Mouse (Mus musculus) A20 (cell line): Measurements from ENCODE around the gene Foxk1.

Experiments
- DNase-seq: peaks from one replicate; pipeline ENCODE4 v3.0.0-alpha.2; 2011; ENCODE audit warnings: low read depth, low spot score

Foxk1 gene

GRCm38 (mm10) chr5:142443514-142443913 lies 42.2 kb downstream of the Foxk1 start:
- no peak for DNase-seq

GRCm38 (mm10) chr5:142443994-142444393 lies 42.7 kb downstream of the Foxk1 start:
- DNase-seq = no peak

- no peak for DNase-seq
Measured at GRCm38 (mm10) chr5:142444791-142445531, 43.7 kb downstream of the Foxk1 start.

GRCm38 (mm10) chr5:142445709-142446108 lies 44.4 kb downstream of the Foxk1 start:
- DNase-seq = no peak

GRCm38 (mm10) chr5:142448076-142448475 lies 46.8 kb downstream of the Foxk1 start:
- DNase-seq = peak; percentile 94

- no peak for DNase-seq
Measured at GRCm38 (mm10) chr5:142448623-142449022, 47.3 kb downstream of the Foxk1 start.

- no peak for DNase-seq
Measured at GRCm38 (mm10) chr5:142450846-142451245, 49.5 kb downstream of the Foxk1 start.

GRCm38 (mm10) chr5:142451759-142452158 lies 50.5 kb downstream of the Foxk1 start:
- no peak for DNase-seq

GRCm38 (mm10) chr5:142453742-142454141 lies 52.4 kb downstream of the Foxk1 start:
- no peak for DNase-seq

GRCm38 (mm10) chr5:142456318-142456717 lies 55.0 kb downstream of the Foxk1 start:
- no peak for DNase-seq

GRCm38 (mm10) chr5:142457345-142457744 lies 56.0 kb downstream of the Foxk1 start:
- no peak for DNase-seq

GRCm38 (mm10) chr5:142458791-142459557 lies 57.7 kb downstream of the Foxk1 start:
- no peak for DNase-seq

- no peak for DNase-seq
Measured at GRCm38 (mm10) chr5:142459834-142460233, 58.5 kb downstream of the Foxk1 start.

GRCm38 (mm10) chr5:142461942-142462640 lies 60.8 kb downstream of the Foxk1 start:
- peak; percentile 78 for DNase-seq

GRCm38 (mm10) chr5:142462641-142462948 lies 61.3 kb downstream of the Foxk1 start:
- no peak for DNase-seq

- DNase-seq = peak; percentile 26
Measured at GRCm38 (mm10) chr5:142463011-142463410, 61.7 kb downstream of the Foxk1 start.

- DNase-seq = peak; percentile 98
Measured at GRCm38 (mm10) chr5:142463461-142464454, 62.5 kb downstream of the Foxk1 start, which contains the start of gene Ap5z1. TSS of gene Ap5z1 (plus strand) at chr5:142463944.

- no peak for DNase-seq
Measured at GRCm38 (mm10) chr5:142468375-142468774, 67.1 kb downstream of the Foxk1 start.

GRCm38 (mm10) chr5:142469796-142470195 lies 68.5 kb downstream of the Foxk1 start:
- no peak for DNase-seq

GRCm38 (mm10) chr5:142473696-142474095 lies 72.4 kb downstream of the Foxk1 start:
- DNase-seq = no peak

- no peak for DNase-seq
Measured at GRCm38 (mm10) chr5:142475669-142476068, 74.4 kb downstream of the Foxk1 start.
